Mouse (Mus musculus) adrenal gland, adult 10 weeks (tissue): ENCODE measurements around the gene Unc79. TPM values are rescaled to one million over a fixed set of nuclear protein-coding genes. Genes with fewer than 3 reads are reported as not detected.

Source experiments
- polyA plus RNA-seq: library from polyadenylated mRNA; stranded (reverse); fragments of 350-450 nt; fragmentation: Illumina TruSeq; extraction: RNeasy Lipid Tissue Mini Kit (QIAGEN cat#74804); gene quantifications from one replicate; pipeline ENCODE4 v1.2.3, GENCODE M21; 2014; ENCODE audit warnings: low read depth, low replicate concordance

The Unc79 gene
- polyA plus RNA-seq, result 2.2 TPM

GRCm38 (mm10) chr12:102948778-102949394, at the start of gene Unc79:
Gene Unc79 (plus strand): TSS chr12:102948859.

GRCm38 (mm10) chr12:102899091-102899490, 49.6 kb upstream of the Unc79 start, which contains the start of gene Cox8c:
Gene Cox8c (plus strand): TSS chr12:102899316.

Other genes starting within 250 kb of the Unc79 start
- gene Itpk1, start 243.9 kb upstream of the Unc79 start, polyA plus RNA-seq, result 1.4 TPM
- 8.2 TPM for gene Moap1, start 205.2 kb upstream of the Unc79 start, polyA plus RNA-seq
- gene Tmem251, start 205.1 kb upstream of the Unc79 start, polyA plus RNA-seq, result 13.6 TPM
- gene Gm28051, start 191.1 kb upstream of the Unc79 start, polyA plus RNA-seq, result not detected
- gene Gon7, start 191.1 kb upstream of the Unc79 start, polyA plus RNA-seq, result 17.8 TPM
- gene Ubr7, start 190.9 kb upstream of the Unc79 start, polyA plus RNA-seq, result 43.1 TPM
- gene Gm20604, start 190.2 kb upstream of the Unc79 start, polyA plus RNA-seq, result 18.0 TPM
- 69.7 TPM for gene Btbd7, start 70.4 kb upstream of the Unc79 start, polyA plus RNA-seq
- not detected for gene Cox8c, start 49.5 kb upstream of the Unc79 start, polyA plus RNA-seq